Mouse (Mus musculus) adipose tissue, adult 10 weeks (tissue): Measurements from ENCODE around the gene Olfr1331. TPM values are rescaled to one million over a fixed set of nuclear protein-coding genes. Genes with fewer than 3 reads are reported as not detected.

Source experiments
- polyA plus RNA-seq: library from polyadenylated mRNA; stranded (reverse); fragments of 350-450 nt; fragmentation: Illumina TruSeq; extraction: RNeasy Lipid Tissue Mini Kit (QIAGEN cat#74804); gene quantifications from one replicate; pipeline ENCODE4 v1.2.3, GENCODE M21; 2014; ENCODE audit warnings: low read depth, low replicate concordance

Olfr1331 gene
- not detected for polyA plus RNA-seq

DNA sequence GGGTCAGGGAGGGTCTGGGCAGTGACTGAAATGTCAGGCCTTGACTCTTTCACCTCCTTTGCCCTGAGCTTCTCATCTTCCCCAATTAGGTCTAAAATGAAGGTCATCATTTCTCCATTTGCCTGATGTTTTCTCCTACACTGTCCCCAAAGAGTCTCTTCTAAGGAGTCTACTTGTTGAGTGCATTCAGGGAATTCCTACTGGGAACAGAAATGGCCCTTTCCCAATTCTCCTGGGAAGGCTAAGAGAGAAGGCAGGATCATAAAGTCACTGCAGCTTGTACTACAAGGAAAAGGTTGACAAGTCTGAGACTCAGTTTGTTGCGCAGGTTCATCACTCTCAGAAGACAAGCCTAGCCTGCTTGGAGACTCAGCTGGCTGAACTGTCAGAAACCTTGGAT lies at the start of gene Olfr1331:
Olfr1331 (plus strand) TSS at position 301 of the 400 bp plus-strand sequence.

GRCm38 (mm10) chr4:118836179-118836578 lies 28.3 kb upstream of the Olfr1331 start, which contains the start of gene Olfr1333:
Gene Olfr1333, minus strand, starts transcription at chr4:118836279.

DNA sequence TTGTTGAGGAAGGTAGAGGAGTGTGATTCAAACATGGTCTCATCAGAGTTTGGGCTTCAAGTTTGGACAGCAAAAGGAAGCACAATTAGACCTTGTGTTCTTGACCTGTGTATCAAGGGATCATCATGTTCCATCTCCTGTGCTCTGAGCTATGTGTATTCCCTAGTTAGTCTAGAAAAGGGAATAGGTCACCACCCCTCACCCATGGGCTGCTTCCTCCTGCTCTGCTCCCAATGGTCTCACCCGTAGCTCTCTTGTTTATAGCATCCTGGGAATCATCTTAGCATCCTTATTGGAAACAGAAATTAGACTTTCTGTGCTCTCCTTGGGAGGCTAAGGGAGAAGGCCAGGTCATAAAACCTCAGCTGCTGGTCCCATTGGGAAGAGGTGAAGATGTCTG lies 23.8 kb downstream of the Olfr1331 start, which contains the start of gene Olfr1330:
Olfr1330 (plus strand) TSS at position 301 of the 400 bp plus-strand sequence.

GRCm38 (mm10) chr4:118917365-118917764 lies 52.9 kb downstream of the Olfr1331 start, which contains the start of gene Olfr1329:
Gene Olfr1329, minus strand, starts transcription at chr4:118917465.

Other genes with a start within 250 kb of the Olfr1331 start
- gene Cfap57, start 243.9 kb upstream of the Olfr1331 start, polyA plus RNA-seq: 3.2 TPM
- 50.1 TPM for gene Ebna1bp2, start 243.8 kb upstream of the Olfr1331 start, polyA plus RNA-seq
- not detected for gene Olfr62, start 205.7 kb upstream of the Olfr1331 start, polyA plus RNA-seq
- gene Olfr1342, start 171.9 kb upstream of the Olfr1331 start, polyA plus RNA-seq: not detected
- gene Olfr1341, start 161.1 kb upstream of the Olfr1331 start, polyA plus RNA-seq: 0.16 TPM
- not detected for gene Olfr1340, start 144.5 kb upstream of the Olfr1331 start, polyA plus RNA-seq
- not detected for gene Olfr1339, start 132.5 kb upstream of the Olfr1331 start, polyA plus RNA-seq
- 2.2 TPM for gene Olfr1338, start 105.9 kb upstream of the Olfr1331 start, polyA plus RNA-seq
- gene Olfr1337, start 82.1 kb upstream of the Olfr1331 start, polyA plus RNA-seq: not detected
- not detected for gene Olfr1335, start 54.7 kb upstream of the Olfr1331 start, polyA plus RNA-seq
- not detected for gene Olfr1333, start 28.4 kb upstream of the Olfr1331 start, polyA plus RNA-seq
- gene Olfr1330, start 23.9 kb downstream of the Olfr1331 start, polyA plus RNA-seq: not detected
- not detected for gene Olfr1329, start 52.8 kb downstream of the Olfr1331 start, polyA plus RNA-seq
- not detected for gene Olfr1328, start 74.0 kb downstream of the Olfr1331 start, polyA plus RNA-seq
- gene Lao1, start 96.9 kb downstream of the Olfr1331 start, polyA plus RNA-seq: 0.21 TPM
- 15.8 TPM for gene Slc2a1, start 244.1 kb downstream of the Olfr1331 start, polyA plus RNA-seq